Mouse (Mus musculus) kidney, embryonic 14.5 days (tissue): ENCODE data around the gene Gata2. TPM values are rescaled to one million over a fixed set of nuclear protein-coding genes. Genes with fewer than 3 reads are reported as not detected.
A peak's percentile ranks its signal among the peaks of the same experiment; 100 is the strongest.

Experiments
- ATAC-seq: fragments of 200-750 bp; cut with Nextera tagmentation; 2 replicates; pipeline ENCODE4 v1.8.0; 2017; ENCODE audit warnings: moderate number of reproducible peaks, mild to moderate bottlenecking, moderate TSS enrichment, moderate library complexity; ENCODE audit not compliant: low FRiP score, low TSS enrichment
- H3K27ac ChIP-seq: fragments of 300-500 bp; sonication (generic); 2 replicates; pipeline ENCODE4 v1.5.1; 2014; ENCODE audit warnings: low read depth, mild to moderate bottlenecking, low read length, moderate library complexity, mixed read lengths
- H3K27me3 ChIP-seq: fragments of 300-500 bp; sonication (generic); 2 replicates; pipeline ENCODE4 v1.6.1; 2014; ENCODE audit warnings: mild to moderate bottlenecking, low read length; ENCODE audit not compliant: control insufficient read depth, insufficient read depth
- H3K36me3 ChIP-seq: fragments of 300-500 bp; sonication (generic); 2 replicates; pipeline ENCODE4 v1.6.1; 2014; ENCODE audit warnings: low read length, mixed read lengths; ENCODE audit not compliant: control insufficient read depth, insufficient read depth
- H3K4me1 ChIP-seq: fragments of 300-500 bp; sonication (generic); 2 replicates; pipeline ENCODE4 v1.6.1; 2014; ENCODE audit warnings: low read length, mixed read lengths; ENCODE audit not compliant: control insufficient read depth, insufficient read depth
- H3K4me2 ChIP-seq: fragments of 300-500 bp; sonication (generic); replicated peaks from 2 replicates; pipeline ENCODE4 v1.6.1; 2014; ENCODE audit warnings: low read depth, mild to moderate bottlenecking, low read length
- H3K4me3 ChIP-seq: fragments of 300-500 bp; sonication (generic); 2 replicates; pipeline ENCODE4 v1.5.1; 2014; ENCODE audit warnings: mild to moderate bottlenecking, low read length
- H3K9ac ChIP-seq: fragments of 300-500 bp; sonication (generic); 2 replicates; pipeline ENCODE4 v1.6.1; 2014; ENCODE audit warnings: low read depth, mild to moderate bottlenecking, low read length, moderate library complexity
- H3K9me3 ChIP-seq: fragments of 300-500 bp; sonication (generic); 2 replicates; pipeline ENCODE4 v1.6.1; 2016; ENCODE audit warnings: low read length; ENCODE audit not compliant: control insufficient read depth
- WGBS: fragments of 180-500 bp; shearing (Covaris S2); extraction: QIAGEN DNeasy Blood & Tissue Kit; methylation state at CpG from one replicate; pipeline ENCODE4 v1.1.7; 2014; 5-methylcytosine and 5-hydroxymethylcytosine counted together
- polyA plus RNA-seq: library from polyadenylated mRNA; unstranded; fragments of >200 nt; fragmentation: Nextera tagmentation; extraction: Ambion mirVana; gene quantifications from 2 replicates; pipeline ENCODE4 v1.2.1, GENCODE M21; 2014

The Gata2 gene
- polyA plus RNA-seq, 1 experiment from 2014 or later, result 44.6 TPM

GRCm38 (mm10) chr6:88210182-88210581 lies 16.5 kb downstream of the Gata2 start:
- WGBS, result 65% methylated on average over 3 of the region's 3 CpGs
- Histone ChIP-seq H3K4me1 (peaks cover 3% of the 10 kb centered on the region; the same call in 1 of the 2 replicates), H3K4me2 (no peak overlapping the region), H3K4me3 (no peak overlapping the region), H3K36me3 (no peaks in the 10 kb centered on the region), H3K9ac (no peak overlapping the region), H3K27me3 (peaks cover 15% of the 10 kb centered on the region), H3K27ac (no peak overlapping the region), H3K9me3 (no peaks in the 10 kb centered on the region)
- no peak for ATAC-seq

GRCm38 (mm10) chr6:88215797-88216196 lies 22.1 kb downstream of the Gata2 start:
- no peaks in the 10 kb centered on the region for H3K4me1 ChIP-seq
- no peak overlapping the region for H3K27ac ChIP-seq
- WGBS, result 51% methylated on average over 6 of the region's 6 CpGs
- ATAC-seq, result 0 out of 2 replicates have a peak, but pooled peaks have one; percentile 33
- no peaks in the 10 kb centered on the region for H3K36me3 ChIP-seq
- no peaks in the 10 kb centered on the region for H3K27me3 ChIP-seq
- H3K9ac ChIP-seq, result no peak overlapping the region
- peaks cover 4% of the 10 kb centered on the region; the same call in 1 of the 2 replicates for H3K9me3 ChIP-seq
- no peak overlapping the region for H3K4me2 ChIP-seq
- H3K4me3 ChIP-seq, result no peak overlapping the region

GRCm38 (mm10) chr6:88216199-88216598 lies 22.5 kb downstream of the Gata2 start:
- Histone ChIP-seq H3K27ac (no peak overlapping the region), H3K4me2 (no peak overlapping the region), H3K9me3 (peaks cover 4% of the 10 kb centered on the region; the same call in 1 of the 2 replicates), H3K9ac (no peak overlapping the region), H3K36me3 (no peaks in the 10 kb centered on the region), H3K4me3 (no peak overlapping the region), H3K4me1 (no peaks in the 10 kb centered on the region), H3K27me3 (no peaks in the 10 kb centered on the region)
- 0 out of 2 replicates have a peak, but pooled peaks have one; percentile 21 for ATAC-seq
- WGBS, result 71% methylated on average over 4 of the region's 4 CpGs

- no peak overlapping the region for H3K9ac ChIP-seq
- H3K27me3 ChIP-seq, result no peaks in the 10 kb centered on the region
- peaks cover 4% of the 10 kb centered on the region; the same call in 1 of the 2 replicates for H3K9me3 ChIP-seq
- 24% methylated on average over 4 of the region's 4 CpGs for WGBS
- no peak for ATAC-seq
- no peaks in the 10 kb centered on the region for H3K4me1 ChIP-seq
- no peak overlapping the region for H3K4me2 ChIP-seq
- no peak overlapping the region for H3K4me3 ChIP-seq
- no peak overlapping the region for H3K27ac ChIP-seq
- no peaks in the 10 kb centered on the region for H3K36me3 ChIP-seq
Measured at GRCm38 (mm10) chr6:88219094-88219493, 25.4 kb downstream of the Gata2 start.

- Histone ChIP-seq H3K9me3 (peaks cover 4% of the 10 kb centered on the region; the same call in 1 of the 2 replicates), H3K4me1 (no peaks in the 10 kb centered on the region), H3K27ac (no peak within 1 kb of the TSS), H3K4me2 (no peak within 1 kb of the TSS), H3K9ac (no peak within 1 kb of the TSS), H3K27me3 (no peaks in the 10 kb centered on the region), H3K36me3 (no peaks in the 10 kb centered on the region), H3K4me3 (no peak within 1 kb of the TSS)
- ATAC-seq, result no peak
- 53% methylated on average over 10 of the region's 10 CpGs for WGBS
Measured at GRCm38 (mm10) chr6:88221968-88222367, 28.3 kb downstream of the Gata2 start, which contains the start of gene Dnajb8. Gene Dnajb8, plus strand, starts transcription at chr6:88222268.

GRCm38 (mm10) chr6:88226570-88226994 lies 32.9 kb downstream of the Gata2 start:
- Histone ChIP-seq H3K4me3 (no peak overlapping the region), H3K27me3 (no peaks in the 10 kb centered on the region), H3K9ac (no peak overlapping the region), H3K4me1 (peaks cover 4% of the 10 kb centered on the region; the same call in 1 of the 2 replicates), H3K27ac (no peak overlapping the region), H3K9me3 (no peaks in the 10 kb centered on the region), H3K36me3 (no peaks in the 10 kb centered on the region), H3K4me2 (no peak overlapping the region)
- 7% methylated on average over 5 of the region's 5 CpGs for WGBS
- peak; percentile 54; the same call in 1 of the 2 replicates for ATAC-seq

- H3K4me1 ChIP-seq, result peaks cover 4% of the 10 kb centered on the region; the same call in 1 of the 2 replicates
- no peaks in the 10 kb centered on the region for H3K27me3 ChIP-seq
- no peak overlapping the region for H3K4me2 ChIP-seq
- H3K4me3 ChIP-seq, result no peak overlapping the region
- WGBS, result 47% methylated on average over 7 of the region's 7 CpGs
- H3K9ac ChIP-seq, result no peak overlapping the region
- no peak for ATAC-seq
- H3K27ac ChIP-seq, result no peak overlapping the region
- H3K9me3 ChIP-seq, result no peaks in the 10 kb centered on the region
- H3K36me3 ChIP-seq, result no peaks in the 10 kb centered on the region
Measured at GRCm38 (mm10) chr6:88227537-88227936, 33.8 kb downstream of the Gata2 start.

- ATAC-seq, result 0 out of 2 replicates have a peak, but pooled peaks have one; percentile 17
- 61% methylated on average over 12 of the region's 12 CpGs for WGBS
- Histone ChIP-seq H3K4me1 (peaks cover 4% of the 10 kb centered on the region; the same call in 1 of the 2 replicates), H3K27me3 (peaks cover 1% of the 10 kb centered on the region; the same call in 1 of the 2 replicates), H3K9ac (no peak overlapping the region), H3K36me3 (no peaks in the 10 kb centered on the region), H3K9me3 (no peaks in the 10 kb centered on the region), H3K27ac (no peak overlapping the region), H3K4me3 (no peak overlapping the region), H3K4me2 (no peak overlapping the region)
Measured at GRCm38 (mm10) chr6:88229221-88229620, 35.5 kb downstream of the Gata2 start.

- Histone ChIP-seq H3K9ac (no peak overlapping the region), H3K36me3 (no peaks in the 10 kb centered on the region), H3K4me1 (peaks cover 12% of the 10 kb centered on the region), H3K9me3 (no peaks in the 10 kb centered on the region), H3K27ac (no peak overlapping the region), H3K27me3 (peaks cover 12% of the 10 kb centered on the region), H3K4me3 (no peak overlapping the region), H3K4me2 (no peak overlapping the region)
- 61% methylated on average over 7 of the region's 7 CpGs for WGBS
- no peak for ATAC-seq
Measured at GRCm38 (mm10) chr6:88231821-88232220, 38.1 kb downstream of the Gata2 start.
